Mouse (Mus musculus) hindbrain, embryonic 10.5 days (tissue): ENCODE data around the gene Eefsec. TPM values are rescaled to one million over a fixed set of nuclear protein-coding genes. Genes with fewer than 3 reads are reported as not detected.

Experiments
- DNase-seq: peaks from one replicate; pipeline ENCODE4 v3.0.0-alpha.2; 2017; ENCODE audit warnings: low spot score
- H3K27ac ChIP-seq: fragments of 300-500 bp; sonication (generic); 2 replicates; pipeline ENCODE4 v1.5.1; 2016; ENCODE audit warnings: mild to moderate bottlenecking, moderate library complexity
- H3K27me3 ChIP-seq: fragments of 300-500 bp; sonication (generic); 2 replicates; pipeline ENCODE4 v1.6.1; 2016; ENCODE audit warnings: mild to moderate bottlenecking; ENCODE audit not compliant: poor library complexity, insufficient read depth, severe bottlenecking
- H3K36me3 ChIP-seq: fragments of 300-500 bp; sonication (generic); 2 replicates; pipeline ENCODE4 v1.6.1; 2016; ENCODE audit warnings: mild to moderate bottlenecking, moderate library complexity
- H3K4me1 ChIP-seq: fragments of 300-500 bp; sonication (generic); replicated peaks from 2 replicates; pipeline ENCODE4 v1.6.1; 2016; ENCODE audit warnings: mild to moderate bottlenecking
- H3K4me3 ChIP-seq: fragments of 300-500 bp; sonication (generic); 2 replicates; pipeline ENCODE4 v1.5.1; 2016; ENCODE audit warnings: mild to moderate bottlenecking, moderate library complexity
- H3K9me3 ChIP-seq: fragments of 300-500 bp; sonication (generic); 2 replicates; pipeline ENCODE4 v1.6.1; 2016; ENCODE audit warnings: mild to moderate bottlenecking, moderate library complexity
- WGBS: fragments of 180-500 bp; shearing (Covaris S2); methylation state at CpG from one replicate; pipeline ENCODE4 v1.1.7; 2016; 5-methylcytosine and 5-hydroxymethylcytosine counted together
- polyA plus RNA-seq: library from polyadenylated mRNA; unstranded; fragments of >200 nt; fragmentation: Nextera tagmentation; extraction: Ambion mirVana; gene quantifications from 2 replicates; pipeline ENCODE4 v1.2.1, GENCODE M21; 2016

The Eefsec gene
- 32.9 and 38.9 TPM in 2 replicates for polyA plus RNA-seq

DNA sequence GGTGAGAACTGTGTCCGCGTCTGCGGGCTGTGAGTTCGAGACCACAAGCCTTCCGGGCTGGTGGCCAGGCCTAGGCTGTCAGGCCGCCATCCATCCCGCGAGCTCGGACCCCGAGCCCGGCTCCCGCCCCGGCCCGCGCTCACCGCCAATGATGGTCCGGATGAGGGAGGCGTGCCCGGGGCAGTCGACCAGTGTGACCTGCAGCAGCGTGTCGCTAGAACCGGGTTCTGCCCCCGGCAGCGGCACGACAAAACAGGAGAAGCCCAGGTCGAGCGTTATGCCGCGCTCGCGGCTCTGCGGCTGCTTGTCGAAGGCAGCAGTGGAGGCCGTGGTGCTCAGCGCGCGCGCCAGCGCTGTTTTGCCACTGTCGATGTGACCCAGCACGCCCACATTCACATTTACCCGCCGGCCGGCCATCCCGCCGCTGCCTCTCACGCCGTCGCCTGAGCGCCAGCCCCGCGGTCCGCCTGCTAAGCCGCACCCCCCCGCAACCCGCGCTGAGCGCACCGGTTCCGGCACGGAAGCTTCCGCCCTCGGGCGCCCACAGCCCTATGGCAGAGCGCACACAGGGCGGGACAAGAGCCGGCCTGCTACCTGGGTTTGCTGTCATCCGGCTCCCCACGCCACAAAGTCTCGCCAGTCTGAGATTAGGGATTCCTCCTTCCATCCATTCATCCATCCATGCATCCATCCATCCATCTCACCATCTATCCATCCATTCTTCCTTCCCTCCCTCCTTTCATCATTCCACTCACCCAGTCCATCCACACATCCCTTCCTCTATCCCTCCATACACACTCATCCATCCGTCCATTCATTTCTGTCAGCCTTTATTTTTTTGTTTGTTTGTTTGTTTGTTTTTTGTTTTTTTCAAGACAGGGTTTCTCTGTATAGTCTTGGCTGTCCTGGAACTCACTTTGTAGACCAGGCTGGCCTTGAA, at the start of gene Eefsec:
Gene Eefsec (minus strand): TSS at position 477 of the 940 bp plus-strand sequence.
- peak within 1 kb of the TSS; percentile 91 for H3K4me3 ChIP-seq
- peak within 1 kb of the TSS; percentile 92 for H3K27ac ChIP-seq
- peak; percentile 84 for DNase-seq
- WGBS, result 1% methylated on average over 72 of the region's 72 CpGs
- no peaks in the 10 kb centered on the region for H3K9me3 ChIP-seq
- peaks cover 40% of the 10 kb centered on the region for H3K4me1 ChIP-seq
- H3K27me3 ChIP-seq, result peaks cover 34% of the 10 kb centered on the region
- H3K36me3 ChIP-seq, result no peaks in the 10 kb centered on the region

GRCm38 (mm10) chr6:88493712-88494111, 47.4 kb upstream of the Eefsec start:
- WGBS, result 94% methylated on average over 6 of the region's 6 CpGs
- Histone ChIP-seq H3K4me1 (no peaks in the 10 kb centered on the region), H3K9me3 (no peaks in the 10 kb centered on the region), H3K27ac (no peak overlapping the region), H3K36me3 (peaks cover 84% of the 10 kb centered on the region), H3K4me3 (no peak overlapping the region), H3K27me3 (peaks cover 3% of the 10 kb centered on the region; the same call in 1 of the 2 replicates)
- DNase-seq, result no peak

GRCm38 (mm10) chr6:88490629-88491354, 44.5 kb upstream of the Eefsec start:
- 96% methylated on average over 12 of the region's 12 CpGs for WGBS
- no peak overlapping the region for H3K4me3 ChIP-seq
- H3K4me1 ChIP-seq, result no peaks in the 10 kb centered on the region
- no peak for DNase-seq
- no peaks in the 10 kb centered on the region for H3K9me3 ChIP-seq
- peaks cover 84% of the 10 kb centered on the region for H3K36me3 ChIP-seq
- H3K27me3 ChIP-seq, result no peaks in the 10 kb centered on the region
- no peak overlapping the region for H3K27ac ChIP-seq

DNA sequence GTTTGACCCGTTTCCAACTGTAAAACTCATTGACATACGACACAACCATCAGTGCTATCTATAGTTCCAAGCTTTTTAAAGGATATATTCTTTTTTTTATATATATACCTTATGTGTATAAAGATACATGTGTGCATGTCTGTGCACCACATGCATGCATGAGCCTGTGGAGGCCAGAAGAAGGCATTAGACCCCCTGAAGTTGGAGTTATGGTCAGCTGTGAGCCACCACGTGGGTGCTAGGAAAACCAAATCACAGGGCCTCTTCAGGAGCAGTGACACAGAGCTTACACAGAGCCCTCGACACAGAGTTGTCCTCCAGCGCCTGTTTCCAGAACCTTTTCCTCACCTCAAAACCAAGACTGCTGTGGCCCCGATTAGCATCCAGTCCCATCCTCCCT, 43.5 kb upstream of the Eefsec start:
- no peak for DNase-seq
- 89% methylated on average over 6 of the region's 6 CpGs for WGBS
- H3K4me3 ChIP-seq, result no peak overlapping the region
- no peaks in the 10 kb centered on the region for H3K27me3 ChIP-seq
- no peaks in the 10 kb centered on the region for H3K9me3 ChIP-seq
- no peaks in the 10 kb centered on the region for H3K4me1 ChIP-seq
- H3K27ac ChIP-seq, result no peak overlapping the region
- H3K36me3 ChIP-seq, result peaks cover 89% of the 10 kb centered on the region

DNA sequence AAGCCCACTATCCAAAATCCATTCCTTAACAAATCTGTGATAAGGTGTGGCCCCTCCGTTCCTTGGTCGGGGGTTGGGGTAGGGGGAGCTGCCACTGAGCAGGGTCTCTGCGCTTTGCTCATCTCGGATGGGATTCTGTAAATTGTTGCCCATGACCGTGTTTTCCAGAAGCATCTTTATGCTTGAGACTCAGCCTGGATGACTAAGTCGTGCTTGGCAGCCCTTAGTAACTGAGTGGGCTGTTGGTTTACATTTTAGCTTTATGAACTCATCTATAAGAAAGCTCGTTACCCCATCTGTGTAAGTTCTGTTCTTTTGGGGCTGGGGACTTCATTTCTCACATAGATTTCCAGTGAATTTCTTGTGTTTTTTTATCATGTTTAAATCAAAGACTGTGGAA, 42.7 kb upstream of the Eefsec start:
- Histone ChIP-seq H3K27ac (no peak overlapping the region), H3K36me3 (peaks cover 94% of the 10 kb centered on the region), H3K27me3 (no peaks in the 10 kb centered on the region), H3K9me3 (no peaks in the 10 kb centered on the region), H3K4me1 (no peaks in the 10 kb centered on the region), H3K4me3 (no peak overlapping the region)
- DNase-seq, result no peak
- WGBS, result 92% methylated on average over 7 of the region's 7 CpGs

DNA sequence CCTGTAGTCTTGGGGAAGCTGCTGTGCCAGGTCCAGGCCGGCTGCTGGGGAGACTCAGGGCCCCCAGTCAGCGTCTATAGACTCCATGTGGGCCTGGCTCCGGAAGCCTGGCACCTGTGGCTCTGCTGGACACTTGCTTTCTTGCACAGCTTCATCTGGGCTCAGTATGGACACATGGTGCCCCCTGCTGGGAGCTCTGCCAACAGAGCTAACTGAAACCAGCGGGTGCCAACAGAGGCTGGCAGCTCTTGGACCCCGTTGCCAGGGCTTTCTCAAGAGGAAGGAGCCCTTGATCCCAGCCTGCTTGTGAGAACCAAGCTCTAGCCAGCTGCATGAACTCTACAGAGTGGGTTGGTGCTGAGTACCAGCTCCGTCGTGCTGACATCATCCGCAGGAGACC, 40.6 kb upstream of the Eefsec start:
- Histone ChIP-seq H3K27ac (no peak overlapping the region), H3K4me1 (no peaks in the 10 kb centered on the region), H3K27me3 (no peaks in the 10 kb centered on the region), H3K36me3 (peaks cover 94% of the 10 kb centered on the region), H3K9me3 (no peaks in the 10 kb centered on the region), H3K4me3 (no peak overlapping the region)
- peak; percentile 29 for DNase-seq
- 89% methylated on average over 8 of the region's 8 CpGs for WGBS

DNA sequence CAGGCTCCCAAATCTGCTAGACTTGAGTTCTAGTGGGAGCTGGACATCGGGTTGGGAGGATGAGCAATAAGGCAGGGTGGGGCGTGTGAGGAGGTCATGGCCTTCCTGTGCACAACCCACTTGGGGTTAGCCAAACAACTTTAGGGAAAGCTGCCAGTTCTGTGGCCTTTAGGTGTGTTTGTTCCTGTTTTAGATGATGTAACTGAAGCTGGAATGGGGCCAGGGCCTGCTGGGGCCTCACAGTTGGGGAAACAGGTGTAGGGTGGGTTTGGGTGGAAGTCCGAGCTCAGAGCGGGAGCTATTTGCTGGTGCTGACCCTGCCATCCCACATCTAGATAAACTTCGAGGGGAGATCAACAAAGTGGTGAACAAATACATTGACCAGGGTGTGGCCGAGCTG, 39.0 kb upstream of the Eefsec start:
- Histone ChIP-seq H3K27ac (no peak overlapping the region), H3K9me3 (no peaks in the 10 kb centered on the region), H3K4me1 (no peaks in the 10 kb centered on the region), H3K36me3 (peaks cover 94% of the 10 kb centered on the region), H3K4me3 (no peak overlapping the region), H3K27me3 (no peaks in the 10 kb centered on the region)
- no peak for DNase-seq
- WGBS, result 94% methylated on average over 6 of the region's 6 CpGs

GRCm38 (mm10) chr6:88483913-88484312, 37.6 kb upstream of the Eefsec start:
- Histone ChIP-seq H3K9me3 (no peaks in the 10 kb centered on the region), H3K27me3 (no peaks in the 10 kb centered on the region)

DNA sequence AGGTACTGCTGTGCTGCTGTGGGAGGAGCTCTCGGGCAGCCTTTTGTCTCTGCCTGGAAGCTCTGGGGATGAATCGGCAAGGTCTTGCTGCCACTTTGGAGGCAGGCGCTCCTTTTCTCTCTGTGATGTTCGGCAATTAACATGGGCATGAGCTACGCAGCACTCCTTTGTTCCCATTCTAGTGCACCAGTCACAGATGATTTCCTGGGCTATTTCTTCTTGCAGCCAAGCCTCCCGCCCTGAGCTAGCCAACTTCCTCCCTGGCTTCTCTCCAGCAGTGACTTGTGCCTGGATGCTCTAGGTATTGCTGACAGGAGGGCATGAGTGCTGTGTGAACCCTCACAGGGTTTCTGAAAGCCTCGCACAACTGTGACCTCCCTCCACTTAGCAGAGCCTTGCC, 36.8 kb upstream of the Eefsec start:
- WGBS, result 82% methylated on average over 7 of the region's 7 CpGs
- H3K4me3 ChIP-seq, result no peak overlapping the region
- DNase-seq, result no peak

More at GRCm38 (mm10) chr6:88483913-88484312, 37.6 kb upstream of the Eefsec start:
- peaks cover 100% of the 10 kb centered on the region for H3K36me3 ChIP-seq
- H3K4me3 ChIP-seq, result no peak overlapping the region
- DNase-seq, result no peak
- H3K4me1 ChIP-seq, result no peaks in the 10 kb centered on the region
- H3K27ac ChIP-seq, result no peak overlapping the region

DNA sequence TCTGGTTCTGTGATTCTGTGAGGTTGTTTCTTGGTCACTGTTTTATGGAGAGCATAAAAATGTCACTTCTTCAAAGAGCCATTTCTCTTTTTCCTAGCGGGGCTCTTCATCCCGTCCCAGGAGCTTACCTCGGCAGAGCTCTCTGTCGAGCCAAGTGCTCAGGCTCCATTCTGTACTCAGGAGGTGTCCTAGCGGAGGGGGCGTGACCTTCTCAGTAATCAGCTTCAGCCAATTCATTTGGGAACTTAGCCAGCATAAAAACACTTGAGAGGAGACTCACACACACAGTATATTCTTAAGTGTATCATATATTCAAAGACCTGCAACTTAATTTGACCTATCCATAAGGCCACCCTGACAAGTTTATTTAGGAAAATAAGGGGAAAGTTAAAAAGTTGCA, 34.1 kb upstream of the Eefsec start:
- Histone ChIP-seq H3K27me3 (no peaks in the 10 kb centered on the region), H3K36me3 (peaks cover 99% of the 10 kb centered on the region), H3K9me3 (no peaks in the 10 kb centered on the region), H3K4me3 (no peak overlapping the region), H3K27ac (no peak overlapping the region), H3K4me1 (no peaks in the 10 kb centered on the region)
- no peak for DNase-seq
- 74% methylated on average over 6 of the region's 6 CpGs for WGBS

More for the DNA sequence above, 36.8 kb upstream of the Eefsec start:
- no peak overlapping the region for H3K27ac ChIP-seq
- H3K9me3 ChIP-seq, result no peaks in the 10 kb centered on the region
- H3K4me1 ChIP-seq, result no peaks in the 10 kb centered on the region
- peaks cover 100% of the 10 kb centered on the region for H3K36me3 ChIP-seq
- H3K27me3 ChIP-seq, result no peaks in the 10 kb centered on the region

DNA sequence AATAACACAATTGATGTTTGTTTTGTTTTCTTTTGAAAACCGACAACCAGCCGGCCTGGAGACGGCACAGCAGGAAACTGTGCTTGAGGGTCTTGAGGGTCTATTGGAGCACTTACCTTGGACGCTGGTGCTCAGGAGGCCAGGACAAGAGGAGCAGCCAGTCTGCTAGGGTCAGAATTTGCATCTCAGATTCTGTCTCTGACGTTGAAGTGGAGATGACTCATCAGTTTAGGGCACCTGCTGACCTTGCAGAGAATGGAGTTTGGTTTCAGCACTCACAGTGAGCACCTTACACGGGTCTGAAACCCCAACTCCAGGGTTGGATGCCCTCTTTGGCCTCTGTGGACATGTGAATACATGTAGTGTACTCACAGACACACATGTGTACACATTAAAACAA, 23.5 kb upstream of the Eefsec start:
- WGBS, result 70% methylated on average over 6 of the region's 6 CpGs
- peaks cover 15% of the 10 kb centered on the region for H3K4me1 ChIP-seq
- no peaks in the 10 kb centered on the region for H3K27me3 ChIP-seq
- H3K27ac ChIP-seq, result no peak overlapping the region
- DNase-seq, result no peak
- H3K36me3 ChIP-seq, result peaks cover 79% of the 10 kb centered on the region
- no peaks in the 10 kb centered on the region for H3K9me3 ChIP-seq
- no peak overlapping the region for H3K4me3 ChIP-seq

DNA sequence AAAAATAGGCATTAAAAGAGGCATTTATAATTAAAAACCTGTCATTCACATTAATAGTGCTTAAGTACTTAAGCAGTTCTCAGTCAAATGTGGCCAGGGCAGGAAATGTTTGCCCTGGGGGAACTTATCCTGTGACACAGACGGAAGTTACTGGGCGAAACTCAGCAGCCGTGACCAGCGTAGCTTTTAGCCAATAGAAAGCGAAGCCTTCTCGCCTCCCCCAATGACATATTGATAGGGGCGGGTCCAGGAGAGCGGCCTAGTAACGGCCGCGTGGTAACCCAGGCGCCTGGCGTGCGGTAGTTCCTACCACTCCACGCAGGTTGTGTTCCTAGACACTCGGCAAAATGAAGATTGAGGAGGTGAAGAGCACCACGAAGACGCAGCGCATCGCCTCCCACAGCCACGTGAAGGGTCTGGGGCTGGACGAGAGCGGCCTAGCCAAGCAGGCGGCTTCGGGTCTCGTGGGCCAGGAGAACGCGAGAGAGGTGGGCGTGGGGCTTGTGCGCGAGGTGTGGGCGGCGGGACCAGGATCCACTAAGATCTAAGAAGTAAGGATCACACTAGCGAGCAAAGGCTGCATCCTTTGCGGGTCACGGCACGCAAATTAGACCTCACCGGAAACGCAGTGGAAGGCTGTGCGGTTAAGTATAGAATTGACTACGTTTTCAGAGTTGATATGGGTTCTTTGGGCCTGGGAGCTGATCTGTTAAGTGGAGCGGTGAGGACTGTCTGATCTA, 19.0 kb upstream of the Eefsec start, which contains the start of gene Ruvbl1:
Gene Ruvbl1 (plus strand): TSS at position 229 of the 740 bp plus-strand sequence.
- DNase-seq, result peak; percentile 92
- Histone ChIP-seq H3K4me3 (peak within 1 kb of the TSS; percentile 79), H3K9me3 (no peaks in the 10 kb centered on the region), H3K27me3 (no peaks in the 10 kb centered on the region), H3K4me1 (peaks cover 15% of the 10 kb centered on the region), H3K36me3 (peaks cover 34% of the 10 kb centered on the region), H3K27ac (peak within 1 kb of the TSS; percentile 83)
- WGBS, result under 1% methylated on average over 42 of the region's 42 CpGs
